Mouse (Mus musculus): ENCODE data around the gene Gmpr2.

Gmpr2 gene

DNA sequence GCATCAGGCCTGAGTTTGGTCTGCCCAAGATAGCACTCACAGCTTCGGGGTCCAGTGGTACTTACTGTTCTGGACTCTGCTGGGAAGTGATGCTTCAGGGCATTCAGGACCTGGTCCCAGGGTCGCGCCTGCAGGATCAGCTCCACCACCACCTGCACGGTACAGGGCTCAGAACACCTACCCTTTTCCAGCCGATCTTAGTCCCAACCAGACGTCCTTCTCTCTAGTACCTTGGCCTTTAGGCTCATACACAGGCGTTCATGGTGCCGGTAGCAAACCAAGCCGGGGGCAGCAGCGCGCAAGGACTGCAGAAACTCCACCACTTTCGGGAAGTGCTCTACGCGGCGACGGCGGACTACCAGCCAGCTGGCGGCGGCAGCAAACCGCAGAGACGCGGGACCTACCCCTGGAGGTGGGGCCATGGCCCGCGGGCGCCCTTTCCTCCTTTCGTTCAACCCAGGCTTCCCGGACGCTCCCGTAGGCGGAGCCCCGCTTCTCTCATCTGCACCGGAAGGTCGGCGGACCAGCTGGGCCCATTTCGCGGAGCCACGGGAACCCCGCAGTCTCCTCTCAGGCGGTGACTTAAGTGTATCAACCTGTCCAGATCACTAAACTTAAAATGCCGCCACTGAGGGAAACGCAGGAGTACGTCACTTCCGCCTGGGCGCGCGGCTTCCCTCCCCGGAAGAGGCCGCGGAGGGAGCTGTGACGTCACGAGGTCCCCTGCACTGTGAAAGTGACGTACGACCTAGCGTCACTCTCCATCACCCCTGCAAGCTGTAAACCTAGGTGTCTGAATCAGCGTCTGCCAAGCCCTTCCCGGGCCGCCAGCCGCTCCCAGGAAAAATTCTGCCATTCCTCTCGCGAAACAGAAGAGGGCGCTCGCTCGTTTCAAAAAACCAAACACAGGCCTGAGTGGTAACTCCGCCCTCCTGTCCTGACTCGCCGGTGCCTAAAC is 9.7 kb downstream of the Gmpr2 start, which contains the start of gene Tinf2:
Tinf2 (minus strand) TSS at position 661 of the 958 bp plus-strand sequence.
- DNase-seq (ENCODE audit: low spot score), result peak; percentile 97

DNA sequence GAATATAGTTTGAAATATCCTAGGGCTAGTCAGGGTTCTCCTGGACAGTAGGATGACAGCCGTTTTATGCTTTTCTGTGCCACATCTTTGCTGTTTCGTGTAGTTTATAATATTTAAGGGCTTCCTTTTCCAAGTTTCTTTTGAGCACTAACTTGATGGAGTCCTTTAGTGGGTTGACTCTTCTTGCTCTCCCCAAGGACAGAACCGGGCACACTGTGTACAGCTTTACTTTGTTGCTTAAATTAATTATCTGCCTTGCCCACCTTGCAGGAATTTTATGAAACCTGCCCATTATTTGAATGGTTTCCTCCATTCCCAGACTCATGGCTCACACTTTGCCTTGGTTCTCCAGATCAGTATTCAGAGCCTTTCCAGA is 10.4 kb downstream of the Gmpr2 start:
- DNase-seq (ENCODE audit: low spot score), result no peak

DNA sequence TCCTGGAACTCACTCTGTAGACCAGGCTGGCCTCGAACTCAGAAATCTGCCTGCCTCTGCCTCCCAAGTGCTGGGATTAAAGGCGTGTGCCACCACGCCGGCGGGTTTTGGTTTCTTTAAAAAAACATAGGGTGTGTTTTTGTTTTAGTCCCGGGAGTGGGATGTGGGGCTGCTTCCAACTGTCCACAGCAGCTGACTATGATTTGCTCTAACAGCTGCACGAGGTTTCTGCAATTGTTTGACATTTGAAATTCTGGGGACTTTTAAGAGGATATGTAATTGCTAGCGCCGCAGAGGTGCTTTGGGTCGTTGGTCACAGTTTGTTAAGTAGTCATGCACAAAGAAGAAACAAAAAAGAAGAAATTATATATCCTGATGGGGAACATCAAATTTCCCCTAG is 17.7 kb downstream of the Gmpr2 start:
- no peak for DNase-seq (ENCODE audit: low spot score)

DNA sequence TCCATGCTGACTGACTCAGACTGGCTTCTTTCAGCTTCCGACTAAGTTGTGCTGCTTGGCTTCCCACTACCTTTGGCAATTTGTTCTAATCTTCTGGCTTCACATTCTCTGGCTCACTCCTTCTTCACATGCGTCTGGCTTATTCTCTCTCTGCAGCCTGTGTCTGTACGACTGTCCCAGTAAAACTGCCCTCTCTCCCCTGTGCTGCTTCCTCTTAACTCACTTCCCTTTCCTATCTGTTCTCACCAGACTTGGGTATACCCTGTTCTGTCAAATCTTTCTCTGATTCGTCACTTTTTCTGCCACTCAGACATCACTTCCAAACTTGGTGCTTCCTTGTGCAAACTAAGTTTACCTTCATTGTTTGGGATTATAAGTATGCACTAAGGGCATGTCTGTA is 25.5 kb downstream of the Gmpr2 start:
- DNase-seq (ENCODE audit: low spot score), result no peak

DNA sequence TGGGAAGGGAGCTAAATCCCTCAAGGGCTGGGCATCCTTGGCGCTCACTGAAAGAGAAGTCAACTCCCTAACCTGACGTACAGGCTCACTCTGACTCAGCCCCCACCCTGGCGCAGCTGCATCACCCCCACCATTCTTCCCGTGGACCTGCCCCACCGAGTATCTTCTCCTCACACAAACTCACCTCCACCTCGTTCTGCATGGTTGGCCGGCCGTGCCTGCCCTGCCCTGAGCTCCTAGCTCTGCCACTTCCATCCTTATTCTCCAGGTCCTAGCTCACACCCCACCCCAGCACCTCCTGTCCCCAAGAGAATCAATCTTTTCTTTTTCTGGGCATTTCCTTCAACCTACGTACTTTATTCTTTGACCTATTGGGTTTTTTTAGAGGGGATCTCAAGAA is 29.4 kb downstream of the Gmpr2 start:
- DNase-seq (ENCODE audit: low spot score), result no peak

DNA sequence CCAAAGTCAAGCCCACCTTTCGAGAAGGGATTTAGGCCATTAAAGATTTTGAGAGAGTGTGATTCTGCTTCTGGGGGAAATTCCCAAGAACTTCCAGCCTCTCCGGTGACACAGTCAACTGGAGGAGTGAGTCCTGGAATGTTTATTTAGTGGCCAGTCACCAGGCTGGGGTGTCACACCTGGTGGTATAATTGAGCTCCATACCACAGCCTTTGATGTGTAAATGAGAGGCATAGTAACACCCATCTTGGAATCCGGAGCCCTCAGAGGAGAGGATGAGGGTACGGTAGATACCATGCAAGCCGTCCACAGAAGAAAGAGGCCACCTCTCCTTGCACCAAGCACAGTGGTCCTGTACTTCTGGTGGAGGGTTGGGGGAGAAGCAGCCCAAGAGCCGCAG is 31.0 kb downstream of the Gmpr2 start:
- no peak for DNase-seq (ENCODE audit: low spot score)

DNA sequence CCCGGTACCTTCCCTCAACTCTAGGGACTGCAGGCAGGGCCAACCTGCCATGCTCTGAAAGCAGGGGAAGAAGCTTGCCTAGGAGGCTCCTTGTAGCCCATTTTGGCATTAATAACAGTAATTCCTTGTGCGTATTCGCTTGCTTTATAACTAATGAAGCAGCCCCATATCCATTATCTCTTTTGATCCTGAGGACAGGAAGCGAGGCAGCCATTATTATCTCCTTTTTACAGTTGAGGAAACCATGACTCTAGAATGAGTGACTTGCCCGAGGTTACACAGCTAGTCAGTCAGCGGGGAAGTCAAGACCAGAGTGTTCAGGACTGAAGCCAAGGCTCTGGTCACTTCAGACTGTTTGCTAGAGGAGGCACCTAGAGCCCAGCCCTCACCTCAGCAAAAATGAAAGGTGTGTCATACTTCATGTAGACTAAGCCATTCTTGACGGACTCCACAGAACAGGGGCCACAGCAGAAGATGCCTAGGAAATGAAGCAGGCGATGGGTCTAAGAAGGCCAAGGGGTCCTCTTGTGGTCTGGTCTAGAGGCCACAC is 34.4 kb downstream of the Gmpr2 start:
- no peak for DNase-seq (ENCODE audit: low spot score)

DNA sequence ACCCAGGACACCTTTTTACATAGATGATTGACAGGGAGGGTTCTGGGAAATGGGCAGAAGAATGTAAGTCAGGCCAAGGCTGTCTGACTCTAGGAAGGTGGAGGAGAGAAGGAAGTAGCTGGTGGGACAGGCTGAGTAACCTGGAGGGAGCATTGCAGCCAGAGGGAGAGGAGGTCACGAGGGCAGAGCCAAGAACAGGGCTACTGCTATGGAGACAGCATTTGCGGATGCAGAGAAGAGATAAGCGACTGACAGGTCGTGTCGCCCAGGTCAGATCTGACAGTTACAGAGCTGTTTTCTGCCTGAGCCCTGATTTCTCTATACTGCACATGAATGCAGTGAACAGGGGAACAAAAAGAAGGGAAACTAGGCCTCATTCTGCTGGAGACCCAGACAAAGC is 35.7 kb downstream of the Gmpr2 start:
- peak; percentile 83 for DNase-seq (ENCODE audit: low spot score)

DNA sequence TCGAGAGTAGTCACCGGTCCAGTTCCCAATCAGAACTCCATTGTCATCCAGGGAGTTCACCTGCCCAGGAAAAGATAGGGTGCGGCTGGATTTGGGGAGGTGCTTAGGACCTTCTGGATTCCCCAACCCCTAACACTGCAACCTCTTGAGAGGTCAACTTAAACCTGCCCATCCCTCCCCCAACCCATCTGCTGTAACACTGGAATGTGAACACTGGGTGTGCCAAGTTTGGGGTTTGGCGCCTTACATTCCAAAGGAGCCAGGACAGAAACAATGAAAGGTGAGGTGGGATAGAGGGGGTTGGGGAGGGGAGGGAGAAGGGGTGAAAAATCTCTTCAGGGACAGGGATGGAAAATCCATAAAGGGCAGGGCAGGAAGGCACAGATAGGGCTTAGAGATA is 37.8 kb downstream of the Gmpr2 start:
- DNase-seq (ENCODE audit: low spot score), result no peak

DNA sequence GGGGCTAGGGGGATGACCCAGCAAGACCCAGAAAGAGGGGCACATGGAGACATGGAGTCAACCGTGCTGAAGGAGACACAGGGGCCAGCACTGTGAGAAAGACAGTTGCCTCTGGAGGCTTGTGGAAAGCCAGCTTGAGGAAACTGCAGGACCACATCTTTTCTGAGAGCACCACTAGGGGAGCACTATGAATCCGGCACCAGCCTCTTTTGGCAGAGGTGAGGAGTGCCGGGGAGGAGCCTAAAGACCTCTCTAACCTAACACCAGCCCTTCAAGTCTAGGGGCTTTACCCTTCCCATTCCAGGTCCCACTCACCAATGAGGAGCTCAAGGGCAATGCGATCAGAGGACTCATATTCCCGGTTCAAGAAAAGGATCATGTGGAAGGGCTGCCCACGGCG is 40.0 kb downstream of the Gmpr2 start:
- DNase-seq (ENCODE audit: low spot score), result no peak

DNA sequence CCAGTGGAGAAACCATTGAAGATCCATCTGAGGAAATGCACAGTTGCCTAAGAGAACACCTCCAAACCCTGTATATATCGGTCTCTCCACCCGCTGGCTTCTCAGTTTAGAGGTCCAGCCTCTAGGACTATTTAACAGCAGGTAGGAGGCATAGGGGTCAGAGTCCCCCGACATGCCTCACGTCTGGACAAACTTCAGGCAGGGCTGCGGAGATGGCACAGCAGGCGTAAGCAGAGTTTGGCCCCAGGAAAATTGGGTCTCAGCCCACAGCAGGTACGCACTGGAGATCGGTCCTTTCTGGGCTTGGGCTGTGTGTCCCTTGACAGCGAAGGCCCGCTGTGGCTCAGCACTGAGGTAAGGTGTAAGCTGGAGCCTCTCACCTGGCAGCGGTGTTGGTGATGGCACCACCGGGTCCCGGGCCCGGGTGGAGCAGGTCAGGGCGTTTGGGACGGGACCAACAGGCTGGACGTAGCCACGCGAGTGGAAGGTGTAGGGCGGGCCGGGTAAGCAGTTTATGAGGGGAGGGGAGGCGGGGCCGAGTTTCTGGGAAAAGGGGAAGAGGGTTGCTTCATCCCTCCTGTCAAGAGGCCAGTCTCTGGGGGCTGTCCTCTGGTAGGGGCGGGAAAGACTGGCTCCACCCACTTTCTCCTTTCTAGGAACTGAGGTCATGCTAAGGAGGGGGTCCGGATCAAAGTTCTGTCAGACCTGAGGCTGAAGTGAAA is 41.4 kb downstream of the Gmpr2 start:
- peak; percentile 91 for DNase-seq (ENCODE audit: low spot score)

DNA sequence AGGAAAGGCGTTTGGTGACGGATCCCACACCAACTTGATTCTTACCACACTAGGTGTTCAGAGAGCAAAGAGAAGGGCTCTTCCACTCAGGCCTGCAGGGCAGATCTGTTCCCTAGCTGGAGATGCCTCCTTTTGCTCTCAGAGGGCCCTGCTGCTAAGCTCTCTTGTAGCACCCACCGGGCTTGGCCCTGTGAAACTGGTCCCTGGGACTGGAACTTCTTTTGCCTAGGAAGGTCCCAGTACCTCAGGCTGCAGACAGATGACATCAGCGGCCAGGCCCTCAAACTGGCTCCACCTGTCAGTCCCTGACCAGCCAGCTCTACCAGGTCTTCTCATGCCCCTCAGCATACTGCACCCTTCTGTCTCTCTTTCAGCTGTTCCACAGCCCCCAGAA is 42.0 kb downstream of the Gmpr2 start, which contains the start of gene Tgm1:
Tgm1 (minus strand) TSS at position 198 of the 394 bp plus-strand sequence.
- no peak for DNase-seq (ENCODE audit: low spot score)

DNA sequence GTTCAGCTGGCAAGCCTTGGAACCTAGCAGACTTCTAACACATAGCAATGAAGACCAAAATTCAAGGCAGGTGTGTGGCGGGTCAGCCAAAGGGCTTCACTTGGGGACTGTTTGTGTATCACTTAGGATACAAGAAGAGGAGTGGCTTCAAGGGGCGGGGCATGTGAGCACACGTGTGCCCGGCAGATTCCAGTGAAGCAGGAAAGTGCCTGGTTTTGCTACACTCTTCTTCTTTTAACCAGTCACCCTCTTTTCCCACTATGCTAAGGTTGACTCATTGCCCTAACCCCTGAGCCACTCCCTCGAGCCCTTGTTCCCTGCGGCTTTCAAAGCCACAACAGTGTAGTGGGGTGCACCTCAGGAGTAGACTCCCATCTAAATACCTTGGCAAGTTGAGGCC is 43.2 kb downstream of the Gmpr2 start:
- DNase-seq (ENCODE audit: low spot score), result no peak

DNA sequence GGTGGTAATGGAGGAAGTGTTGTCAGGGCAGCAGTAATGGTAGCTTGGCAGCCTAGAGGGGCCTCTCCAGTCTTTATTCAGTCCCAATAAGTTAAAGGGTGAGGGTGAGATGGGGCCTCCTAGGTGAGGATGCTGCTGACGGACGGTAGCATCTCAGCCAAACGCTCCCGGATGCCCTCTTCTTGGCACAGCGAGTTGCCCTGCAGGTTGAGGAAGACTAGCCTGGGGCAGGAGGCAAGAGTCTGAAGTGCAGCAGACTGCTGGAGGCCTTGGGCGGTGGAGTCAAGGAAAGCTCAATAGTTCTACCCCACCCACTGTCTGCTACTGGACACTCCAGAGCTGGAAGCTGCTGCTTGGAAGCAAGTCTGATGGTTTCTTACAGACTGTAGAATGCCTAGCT is 44.5 kb downstream of the Gmpr2 start:
- no peak for DNase-seq (ENCODE audit: low spot score)

DNA sequence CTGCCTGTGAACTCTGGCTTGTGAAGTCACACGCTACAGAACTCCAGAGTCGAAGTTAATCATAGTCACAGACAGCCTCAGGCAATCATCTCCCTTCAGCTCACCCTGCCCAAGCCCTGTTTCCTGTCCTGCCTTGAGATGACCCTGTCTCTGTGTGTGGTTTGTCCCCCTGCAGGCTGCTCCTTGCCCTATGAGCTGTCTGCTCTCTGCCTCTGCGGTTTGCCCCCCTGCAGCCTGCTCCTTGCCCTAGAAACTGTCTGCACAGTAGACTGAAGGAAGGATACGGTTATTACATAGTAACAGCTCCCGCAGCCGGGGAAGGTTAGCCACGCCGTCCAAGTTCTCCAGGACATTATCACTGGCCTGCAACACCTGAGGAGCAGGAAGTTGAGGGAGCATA is 45.1 kb downstream of the Gmpr2 start:
- peak; percentile 80 for DNase-seq (ENCODE audit: low spot score)

DNA sequence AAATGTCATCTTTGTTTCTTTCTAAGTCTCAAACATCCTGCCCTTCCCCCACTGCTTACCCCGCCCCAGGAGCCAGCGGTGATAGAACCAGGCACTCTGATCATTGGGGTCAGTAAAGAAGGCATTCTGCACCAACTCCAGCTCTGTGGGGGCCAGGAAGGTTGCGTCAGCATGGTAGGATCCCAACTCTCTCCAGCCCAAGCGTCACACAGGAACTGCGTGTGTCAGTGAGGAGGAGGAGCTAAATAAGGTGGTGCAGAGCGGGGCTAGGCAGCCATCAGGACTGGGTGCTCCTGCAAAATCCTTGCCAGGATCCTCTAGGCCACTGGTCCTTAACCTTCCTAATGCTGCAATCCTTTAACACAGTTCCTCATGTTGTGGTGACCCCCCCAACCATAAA is 48.0 kb downstream of the Gmpr2 start:
- no peak for DNase-seq (ENCODE audit: low spot score)

DNA sequence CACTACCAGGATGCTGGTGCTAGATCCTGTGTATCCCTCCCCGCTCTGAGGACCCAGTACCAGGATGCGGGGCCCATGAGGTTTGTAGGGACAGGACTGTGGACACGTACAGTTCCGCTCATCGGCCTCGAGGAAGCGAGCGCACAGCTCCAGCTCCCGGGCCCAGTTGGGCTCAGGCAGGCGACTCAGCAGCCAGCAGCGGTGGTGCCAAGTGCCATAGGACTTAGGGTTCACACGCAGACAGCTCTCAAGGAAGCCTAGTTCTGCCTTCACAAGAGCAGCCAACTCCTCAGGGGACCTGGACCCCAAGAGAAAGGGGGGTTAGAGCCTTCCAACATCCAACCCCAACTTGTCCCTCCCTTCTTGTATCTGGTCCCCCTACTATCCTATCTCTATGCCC is 48.9 kb downstream of the Gmpr2 start:
- no peak for DNase-seq (ENCODE audit: low spot score)

DNA sequence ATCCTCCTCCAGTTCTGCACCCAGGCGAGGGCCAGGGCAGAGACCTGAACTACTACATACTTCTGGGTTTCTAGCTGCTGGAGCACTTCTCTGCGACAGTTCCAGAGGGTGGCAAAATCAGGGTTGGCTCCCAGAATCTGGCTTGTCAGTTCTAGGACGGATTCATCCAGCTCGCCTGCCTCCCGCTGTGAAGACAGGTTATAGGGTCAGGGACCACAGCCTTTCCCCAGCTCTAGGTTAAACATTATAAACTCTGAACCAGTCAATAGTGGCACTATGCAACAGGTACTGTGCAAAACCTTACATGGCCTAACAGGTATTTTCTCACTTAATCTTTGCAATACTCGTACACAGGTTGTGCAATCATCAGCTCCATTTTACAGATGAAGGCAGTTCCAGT is 49.3 kb downstream of the Gmpr2 start:
- no peak for DNase-seq (ENCODE audit: low spot score)

DNA sequence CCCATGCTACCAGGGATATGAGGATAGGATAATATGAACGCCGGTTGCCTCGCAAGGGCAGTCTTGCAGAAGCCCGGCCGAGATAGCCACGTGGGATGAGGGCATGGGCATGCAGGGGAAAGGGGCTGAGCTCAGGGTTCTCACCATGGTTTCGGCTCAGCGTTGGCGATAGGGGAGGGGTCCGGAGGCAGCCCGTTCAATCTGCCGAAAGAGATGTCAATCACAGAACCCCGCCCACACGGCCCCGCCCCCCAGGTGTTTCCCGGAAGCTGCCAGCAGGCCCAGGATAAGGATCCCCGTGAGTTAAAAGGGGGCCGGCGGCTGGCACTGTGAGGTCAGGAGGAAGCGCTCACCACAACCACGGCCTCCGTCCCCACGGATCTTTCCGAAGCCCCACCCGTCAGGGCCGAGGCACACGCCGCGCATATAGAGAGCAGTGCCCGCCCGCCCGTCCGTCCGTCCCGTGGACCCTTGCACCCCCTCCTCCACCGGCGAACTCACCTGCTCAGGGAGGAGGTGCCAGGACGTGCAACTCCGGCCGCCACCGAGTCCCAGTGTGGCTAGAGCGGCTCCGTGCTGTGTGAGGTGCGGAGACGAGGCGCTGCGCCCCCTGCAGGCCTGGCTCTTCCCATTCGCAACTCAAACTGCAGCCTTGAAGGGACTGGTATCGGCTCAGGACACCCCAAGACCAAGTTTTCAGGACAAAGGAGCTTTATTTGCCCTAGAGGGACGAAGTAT is 50.1 kb downstream of the Gmpr2 start, which contains the start of gene Rabggta:
Rabggta (minus strand) TSS at position 564 of the 738 bp plus-strand sequence.
- peak; percentile 98 for DNase-seq (ENCODE audit: low spot score)

DNA sequence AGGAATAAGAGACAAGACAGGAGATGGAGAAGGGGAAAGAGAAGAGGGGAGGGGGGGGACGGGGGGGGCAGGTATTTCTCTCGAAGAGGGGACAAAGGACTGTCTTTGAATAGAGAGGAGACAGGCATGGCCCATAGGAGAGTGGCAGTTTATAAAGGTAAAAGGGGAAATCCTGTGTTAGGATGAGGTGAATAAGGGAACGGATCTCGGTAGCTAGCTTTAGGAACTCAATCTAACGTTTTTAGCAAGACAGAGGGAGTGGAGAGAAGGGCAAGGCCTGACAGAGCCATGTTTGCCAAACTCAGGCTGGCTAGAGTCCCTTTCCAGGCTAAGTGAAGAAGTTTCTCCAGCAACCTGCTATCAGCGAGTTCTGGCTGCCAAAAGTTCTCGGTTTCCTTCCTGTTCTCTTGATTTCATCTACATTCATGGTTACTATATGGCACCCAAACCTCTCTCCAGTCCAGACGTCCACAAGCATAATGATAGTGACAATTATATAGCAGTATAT is 50.8 kb downstream of the Gmpr2 start:
- no peak for DNase-seq (ENCODE audit: low spot score)

DNA sequence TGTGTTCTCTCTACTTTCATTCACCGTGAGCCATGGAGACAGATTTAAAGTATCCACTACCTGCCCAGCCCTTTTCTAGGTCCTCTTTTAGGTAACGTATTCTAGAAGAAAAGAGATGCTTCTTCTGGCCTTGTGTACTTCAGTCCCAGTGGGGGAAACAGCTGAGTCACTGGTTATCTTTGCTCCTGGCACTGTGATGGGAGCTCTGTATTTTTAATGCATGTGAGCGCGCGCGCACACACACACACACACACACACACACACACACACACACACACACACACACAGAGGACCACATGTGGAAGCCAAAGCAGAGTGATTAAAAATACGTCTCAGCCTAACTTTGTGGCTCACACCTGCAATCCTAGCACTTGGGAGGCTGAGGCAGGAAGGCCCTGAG is 51.7 kb downstream of the Gmpr2 start:
- DNase-seq (ENCODE audit: low spot score), result no peak

DNA sequence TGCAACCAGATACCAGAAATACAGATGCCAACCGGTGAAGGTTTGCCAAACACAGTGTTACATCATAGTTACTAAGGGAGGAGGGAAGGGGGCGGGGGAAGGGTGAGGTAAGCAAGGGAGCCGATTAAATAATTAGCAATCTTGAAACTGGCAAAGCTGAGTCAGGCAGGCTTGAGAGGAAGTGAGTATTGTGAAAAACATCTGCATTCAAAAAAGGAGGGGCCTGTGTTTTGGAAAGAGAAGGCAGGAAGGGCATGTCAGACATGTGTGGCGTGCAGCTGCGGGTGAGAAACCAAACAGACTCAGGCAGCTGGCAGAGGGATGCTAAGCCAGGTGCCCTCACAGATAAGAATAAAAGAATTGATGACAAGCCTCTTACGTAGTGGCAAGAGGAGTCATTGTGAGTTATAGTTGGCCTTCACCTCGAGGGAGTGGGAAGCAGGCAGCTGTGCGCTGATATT is 52.7 kb downstream of the Gmpr2 start:
- DNase-seq (ENCODE audit: low spot score), result no peak

Data from yolk sac, embryonic 10.5 days (tissue).